Mouse (Mus musculus): ENCODE data around the gene Cfap70.

Cfap70 gene

GRCm38 (mm10) chr14:20428593-20428992, 23.4 kb downstream of the Cfap70 start:
- peak; percentile 31 for DNase-seq (ENCODE audit: low read depth, low spot score)

- DNase-seq (ENCODE audit: low read depth, low spot score): no peak
Measured at GRCm38 (mm10) chr14:20423046-20423445, 29.0 kb downstream of the Cfap70 start.

GRCm38 (mm10) chr14:20422257-20422656, 29.8 kb downstream of the Cfap70 start:
- DNase-seq (ENCODE audit: low read depth, low spot score): no peak

- DNase-seq (ENCODE audit: low read depth, low spot score): peak; percentile 62
Measured at GRCm38 (mm10) chr14:20400071-20400470, 52.0 kb downstream of the Cfap70 start.

- DNase-seq (ENCODE audit: low read depth, low spot score): peak; percentile 55
Measured at GRCm38 (mm10) chr14:20398864-20399263, 53.2 kb downstream of the Cfap70 start.

- no peak for DNase-seq (ENCODE audit: low read depth, low spot score)
Measured at GRCm38 (mm10) chr14:20397220-20397619, 54.8 kb downstream of the Cfap70 start.

- peak; percentile 98 for DNase-seq (ENCODE audit: low read depth, low spot score)
Measured at GRCm38 (mm10) chr14:20393205-20393913, 58.7 kb downstream of the Cfap70 start, which contains the start of gene Mrps16. TSS of gene Mrps16 (minus strand) at chr14:20393634.

- DNase-seq (ENCODE audit: low read depth, low spot score): no peak
Measured at GRCm38 (mm10) chr14:20392326-20392725, 59.7 kb downstream of the Cfap70 start.

GRCm38 (mm10) chr14:20389446-20390079, 62.5 kb downstream of the Cfap70 start:
- no peak for DNase-seq (ENCODE audit: low read depth, low spot score)

- DNase-seq (ENCODE audit: low read depth, low spot score): peak; percentile 95
Measured at GRCm38 (mm10) chr14:20388441-20389129, 63.4 kb downstream of the Cfap70 start, which contains the start of gene Dnajc9. TSS of gene Dnajc9 (minus strand) at chr14:20388910.

GRCm38 (mm10) chr14:20379753-20380430, 72.1 kb downstream of the Cfap70 start:
- peak; percentile 90 for DNase-seq (ENCODE audit: low read depth, low spot score)

- peak; percentile 79 for DNase-seq (ENCODE audit: low read depth, low spot score)
Measured at GRCm38 (mm10) chr14:20379087-20379640, 72.9 kb downstream of the Cfap70 start.

GRCm38 (mm10) chr14:20378313-20379061, 73.5 kb downstream of the Cfap70 start:
- peak; percentile 90 for DNase-seq (ENCODE audit: low read depth, low spot score)

- DNase-seq (ENCODE audit: low read depth, low spot score): no peak
Measured at GRCm38 (mm10) chr14:20377112-20377521, 74.9 kb downstream of the Cfap70 start.

- DNase-seq (ENCODE audit: low read depth, low spot score): no peak
Measured at GRCm38 (mm10) chr14:20371854-20372253, 80.2 kb downstream of the Cfap70 start.

GRCm38 (mm10) chr14:20370798-20371197, 81.2 kb downstream of the Cfap70 start:
- peak; percentile 90 for DNase-seq (ENCODE audit: low read depth, low spot score)

GRCm38 (mm10) chr14:20368271-20368670, 83.8 kb downstream of the Cfap70 start:
- peak; percentile 42 for DNase-seq (ENCODE audit: low read depth, low spot score)

- no peak for DNase-seq (ENCODE audit: low read depth, low spot score)
Measured at GRCm38 (mm10) chr14:20363230-20363629, 88.8 kb downstream of the Cfap70 start.

GRCm38 (mm10) chr14:20347991-20348541, 104.0 kb downstream of the Cfap70 start, which contains the start of the genes Ecd and Fam149b:
TSS of gene Ecd (minus strand) at chr14:20348121.
TSS of gene Fam149b (plus strand) at chr14:20348162.
- DNase-seq (ENCODE audit: low read depth, low spot score): peak; percentile 98

- no peak for DNase-seq (ENCODE audit: low read depth, low spot score)
Measured at GRCm38 (mm10) chr14:20347441-20347990, 104.5 kb downstream of the Cfap70 start.

All from A20 (cell line).